Mouse (Mus musculus): ENCODE measurements around the gene Cep112. TPM values are rescaled to one million over a fixed set of nuclear protein-coding genes. Genes with fewer than 3 reads are reported as not detected.

Gene Cep112
- total RNA-seq, 1 experiment = 0.85 TPM

DNA sequence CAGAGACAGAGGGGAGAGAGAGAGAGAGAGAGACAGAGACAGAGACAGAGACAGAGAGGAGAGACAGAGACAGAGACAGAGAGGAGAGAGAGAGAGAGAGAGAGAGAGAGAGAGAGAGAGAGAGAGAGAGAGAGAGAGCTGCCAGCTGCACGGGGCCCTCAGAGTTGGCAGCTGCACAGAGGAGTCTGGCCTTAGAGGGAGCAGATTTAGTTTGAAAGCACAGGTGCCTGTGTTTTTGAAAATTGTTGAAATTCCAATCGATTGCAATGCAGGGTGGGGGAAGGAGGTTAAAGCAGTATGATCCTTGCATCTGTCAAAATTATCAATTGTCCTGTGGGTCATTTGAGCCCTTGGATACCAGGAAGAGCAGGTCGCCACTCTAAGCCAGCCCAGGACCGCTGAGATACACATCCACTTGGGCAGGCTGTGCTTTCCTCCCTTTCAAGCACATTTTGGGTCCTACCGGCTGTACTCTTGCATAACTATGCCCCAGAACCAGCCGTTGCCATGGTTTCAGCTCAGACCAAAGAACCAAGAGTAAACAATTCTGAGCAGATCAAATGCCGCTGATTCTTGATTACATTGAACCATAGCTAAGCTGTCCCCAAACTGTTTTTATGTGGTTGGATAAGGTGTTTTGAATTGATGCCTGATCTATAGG is 432.8 kb downstream of the Cep112 start:
- TF ChIP-seq HCFC1 (IDR thresholded peaks at IDR 0.05; ENCODE audit: borderline replicate concordance, insufficient read depth, low read length) = no peak
- TF ChIP-seq CHD2 (IDR thresholded peaks at IDR 0.05; ENCODE audit: low read depth, low read length) = no peak
- no peak for TF ChIP-seq MAFK (IDR thresholded peaks at IDR 0.05; ENCODE audit: insufficient read depth, low read depth, low read length)
- no peak for TF ChIP-seq ZC3H11A (IDR thresholded peaks at IDR 0.05; ENCODE audit: borderline replicate concordance, low read depth, low read length)
- TF ChIP-seq ZNF384 (IDR thresholded peaks at IDR 0.05; ENCODE audit: low read depth, low read length) = no peak
- H3K4me3 ChIP-seq (ENCODE audit: insufficient read depth in 1 of 2, low read depth in 1 of 2, low read length in 2 of 2, poor library complexity in 1 of 2, severe bottlenecking in 1 of 2) = no peak overlapping the region
- DNase-seq (ENCODE audit: low read depth, low spot score) = no peak
- H3K9ac ChIP-seq (ENCODE audit: insufficient read depth, low read depth, low read length, poor library complexity, severe bottlenecking) = no peak overlapping the region
- peaks cover 0 to 6% of the 10 kb centered on the region in 2 experiments; a peak in 1 of 4 replicates for H3K4me1 ChIP-seq (ENCODE audit: control insufficient read depth in 2 of 2, insufficient read depth in 2 of 2, low read length in 2 of 2, poor library complexity in 1 of 2)
- no peak overlapping the region for H3K27ac ChIP-seq (ENCODE audit: insufficient read depth, low read depth, low read length, poor library complexity, severe bottlenecking)
- H3K9me3 ChIP-seq (ENCODE audit: control insufficient read depth, insufficient read depth, low read depth, low read length) = no peaks in the 10 kb centered on the region
- no peaks in the 10 kb centered on the region for H3K36me3 ChIP-seq (ENCODE audit: control insufficient read depth, insufficient read depth, low read length, poor library complexity, severe bottlenecking)
- in situ Hi-C loops (cut with MboI; ENCODE audit: low sequenced_read_pairs in 2 of 2, unreplicated experiment in 2 of 2) = no loop called here

DNA sequence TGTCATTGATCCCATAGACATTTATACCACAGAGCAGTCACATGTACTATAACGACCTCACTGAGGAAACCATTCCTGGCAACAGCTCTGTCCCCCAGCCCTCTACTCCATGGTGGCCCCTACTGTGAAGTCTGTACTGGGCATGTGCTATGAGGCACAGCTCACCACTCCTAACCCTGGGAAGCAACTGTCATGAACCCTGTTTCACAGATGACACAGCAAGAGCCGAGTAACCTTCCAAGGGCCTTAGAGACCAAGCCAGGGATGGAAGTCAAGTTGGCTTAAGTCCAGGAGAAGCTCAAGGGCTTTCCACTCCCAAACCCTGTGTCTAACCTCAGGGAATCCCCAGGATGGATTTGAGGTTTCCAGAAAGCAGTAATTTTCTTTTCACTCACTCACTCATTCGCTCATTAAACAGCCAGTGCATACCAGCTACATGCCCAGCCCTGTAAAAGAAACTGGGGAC is 433.4 kb downstream of the Cep112 start:
- Histone ChIP-seq H3K4me3 (ENCODE audit: insufficient read depth in 1 of 2, low read depth in 1 of 2, low read length in 2 of 2, poor library complexity in 1 of 2, severe bottlenecking in 1 of 2) (no peak overlapping the region), H3K4me1 (ENCODE audit: control insufficient read depth in 2 of 2, insufficient read depth in 2 of 2, low read length in 2 of 2, poor library complexity in 1 of 2) (peaks cover 0 to 6% of the 10 kb centered on the region in 2 experiments; a peak in 1 of 4 replicates), H3K36me3 (ENCODE audit: control insufficient read depth, insufficient read depth, low read length, poor library complexity, severe bottlenecking) (no peaks in the 10 kb centered on the region), H3K9ac (ENCODE audit: insufficient read depth, low read depth, low read length, poor library complexity, severe bottlenecking) (no peak overlapping the region), H3K27ac (ENCODE audit: insufficient read depth, low read depth, low read length, poor library complexity, severe bottlenecking) (no peak overlapping the region), H3K9me3 (ENCODE audit: control insufficient read depth, insufficient read depth, low read depth, low read length) (no peaks in the 10 kb centered on the region)
- no peak for TF ChIP-seq HCFC1 (IDR thresholded peaks at IDR 0.05; ENCODE audit: borderline replicate concordance, insufficient read depth, low read length)
- no peak for TF ChIP-seq ZC3H11A (IDR thresholded peaks at IDR 0.05; ENCODE audit: borderline replicate concordance, low read depth, low read length)
- TF ChIP-seq CHD2 (IDR thresholded peaks at IDR 0.05; ENCODE audit: low read depth, low read length) = no peak
- TF ChIP-seq ZNF384 (IDR thresholded peaks at IDR 0.05; ENCODE audit: low read depth, low read length) = no peak
- no peak for TF ChIP-seq MAFK (IDR thresholded peaks at IDR 0.05; ENCODE audit: insufficient read depth, low read depth, low read length)
- DNase-seq (ENCODE audit: low read depth, low spot score) = no peak
- in situ Hi-C loops (cut with MboI; ENCODE audit: low sequenced_read_pairs in 2 of 2, unreplicated experiment in 2 of 2) = no loop called here

DNA sequence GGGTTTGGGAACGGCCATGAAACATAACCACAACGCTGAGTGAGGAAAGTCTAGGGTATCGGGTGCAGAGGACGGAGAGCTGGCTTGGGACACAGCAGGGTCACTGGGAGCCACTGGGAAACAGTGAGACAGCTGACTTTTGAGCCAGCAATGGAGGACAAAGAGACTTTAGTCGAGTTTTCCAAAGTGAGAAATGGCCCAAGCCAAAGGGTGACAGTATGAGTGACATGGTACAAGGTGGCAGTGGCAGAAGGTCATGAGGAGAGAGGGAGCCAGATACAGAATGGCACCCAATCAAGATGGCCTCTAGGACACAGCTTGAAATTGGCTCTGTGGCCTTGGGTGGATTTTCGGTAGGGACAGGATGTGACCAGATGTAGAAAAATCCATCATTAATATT is 433.9 kb downstream of the Cep112 start:
- Histone ChIP-seq H3K9me3 (ENCODE audit: control insufficient read depth, insufficient read depth, low read depth, low read length) (no peaks in the 10 kb centered on the region), H3K9ac (ENCODE audit: insufficient read depth, low read depth, low read length, poor library complexity, severe bottlenecking) (no peak overlapping the region), H3K36me3 (ENCODE audit: control insufficient read depth, insufficient read depth, low read length, poor library complexity, severe bottlenecking) (no peaks in the 10 kb centered on the region), H3K4me1 (ENCODE audit: control insufficient read depth in 2 of 2, insufficient read depth in 2 of 2, low read length in 2 of 2, poor library complexity in 1 of 2) (peaks cover 0 to 6% of the 10 kb centered on the region in 2 experiments; a peak in 1 of 4 replicates), H3K4me3 (ENCODE audit: insufficient read depth in 1 of 2, low read depth in 1 of 2, low read length in 2 of 2, poor library complexity in 1 of 2, severe bottlenecking in 1 of 2) (no peak overlapping the region), H3K27ac (ENCODE audit: insufficient read depth, low read depth, low read length, poor library complexity, severe bottlenecking) (no peak overlapping the region)
- TF ChIP-seq ZNF384 (IDR thresholded peaks at IDR 0.05; ENCODE audit: low read depth, low read length) = no peak
- no peak for TF ChIP-seq ZC3H11A (IDR thresholded peaks at IDR 0.05; ENCODE audit: borderline replicate concordance, low read depth, low read length)
- TF ChIP-seq CHD2 (IDR thresholded peaks at IDR 0.05; ENCODE audit: low read depth, low read length) = no peak
- no peak for TF ChIP-seq MAFK (IDR thresholded peaks at IDR 0.05; ENCODE audit: insufficient read depth, low read depth, low read length)
- TF ChIP-seq HCFC1 (IDR thresholded peaks at IDR 0.05; ENCODE audit: borderline replicate concordance, insufficient read depth, low read length) = no peak
- DNase-seq (ENCODE audit: low read depth, low spot score) = no peak
- in situ Hi-C loops (cut with MboI; ENCODE audit: low sequenced_read_pairs in 2 of 2, unreplicated experiment in 2 of 2) = no loop called here

DNA sequence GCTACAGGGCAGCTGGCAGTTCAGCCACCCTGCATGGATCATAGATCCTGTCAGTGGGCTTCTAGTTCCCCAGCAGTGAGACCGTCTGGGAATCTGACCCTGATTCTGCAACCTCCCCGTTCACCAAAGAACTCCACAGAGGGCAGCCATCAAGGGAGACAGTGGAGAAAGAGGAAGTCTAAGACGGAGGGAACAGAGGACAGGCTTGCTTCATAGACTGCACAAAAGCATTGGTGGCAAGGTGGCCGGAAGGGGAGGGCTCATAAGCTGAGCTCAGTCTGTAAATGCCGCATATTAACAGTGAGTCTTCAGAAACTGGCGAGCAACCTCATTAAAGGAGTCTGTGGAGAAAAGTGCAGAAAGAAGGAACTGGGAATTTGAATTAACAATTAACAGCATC is 437.4 kb downstream of the Cep112 start:
- no peak for DNase-seq (ENCODE audit: low read depth, low spot score)
- in situ Hi-C loops (cut with MboI; ENCODE audit: low sequenced_read_pairs in 2 of 2, unreplicated experiment in 2 of 2) = no loop called here
- no peaks in the 10 kb centered on the region for H3K36me3 ChIP-seq (ENCODE audit: control insufficient read depth, insufficient read depth, low read length, poor library complexity, severe bottlenecking)
- no peak overlapping the region for H3K27ac ChIP-seq (ENCODE audit: insufficient read depth, low read depth, low read length, poor library complexity, severe bottlenecking)
- peaks cover 0 to 2% of the 10 kb centered on the region in 2 experiments; a peak in 1 of 4 replicates for H3K4me1 ChIP-seq (ENCODE audit: control insufficient read depth in 2 of 2, insufficient read depth in 2 of 2, low read length in 2 of 2, poor library complexity in 1 of 2)
- TF ChIP-seq ZC3H11A (IDR thresholded peaks at IDR 0.05; ENCODE audit: borderline replicate concordance, low read depth, low read length) = no peak
- TF ChIP-seq CHD2 (IDR thresholded peaks at IDR 0.05; ENCODE audit: low read depth, low read length) = no peak
- no peak for TF ChIP-seq MAFK (IDR thresholded peaks at IDR 0.05; ENCODE audit: insufficient read depth, low read depth, low read length)
- TF ChIP-seq ZNF384 (IDR thresholded peaks at IDR 0.05; ENCODE audit: low read depth, low read length) = no peak
- TF ChIP-seq HCFC1 (IDR thresholded peaks at IDR 0.05; ENCODE audit: borderline replicate concordance, insufficient read depth, low read length) = no peak
- no peaks in the 10 kb centered on the region for H3K9me3 ChIP-seq (ENCODE audit: control insufficient read depth, insufficient read depth, low read depth, low read length)
- H3K9ac ChIP-seq (ENCODE audit: insufficient read depth, low read depth, low read length, poor library complexity, severe bottlenecking) = no peak overlapping the region
- H3K4me3 ChIP-seq (ENCODE audit: insufficient read depth in 1 of 2, low read depth in 1 of 2, low read length in 2 of 2, poor library complexity in 1 of 2, severe bottlenecking in 1 of 2) = no peak overlapping the region

Data from ES-E14 (cell line).